Mouse (Mus musculus) CH12.LX (cell line): Measurements from ENCODE around the gene Mogat2. TPM values are rescaled to one million over a fixed set of nuclear protein-coding genes. Genes with fewer than 3 reads are reported as not detected.

Source experiments
- DNase-seq: peaks from one replicate; pipeline ENCODE4 v3.0.0-alpha.2; 2013; ENCODE audit errors: extremely low read depth
- H3K27ac ChIP-seq: 2 replicates; pipeline ENCODE4 v1.5.1; 2012; ENCODE audit warnings: low read depth, mild to moderate bottlenecking, control low read depth, moderate library complexity; ENCODE audit not compliant: insufficient read depth
- H3K27me3 ChIP-seq: replicated peaks from 2 replicates; pipeline ENCODE3; 2012; ENCODE audit warnings: inconsistent platforms
- H3K36me3 ChIP-seq, 2 experiments: replicated peaks in 1 of 2; 2 replicates each; pipeline versions ENCODE3 to v1.6.1; 2012; ENCODE audit warnings: inconsistent platforms in 1 of 2, low read length in 1 of 2, mild to moderate bottlenecking in 1 of 2, mixed read lengths in 1 of 2, moderate library complexity in 1 of 2; ENCODE audit not compliant: control insufficient read depth in 1 of 2, insufficient read depth in 1 of 2
- H3K4me1 ChIP-seq, 2 experiments: 2 replicates each; pipeline ENCODE4 v1.6.1; 2012; ENCODE audit warnings: inconsistent platforms in 1 of 2, moderate library complexity in 1 of 2; ENCODE audit not compliant: insufficient read depth in 2 of 2, control insufficient read depth in 1 of 2
- H3K4me2 ChIP-seq: 2 replicates; pipeline ENCODE4 v1.6.1; 2012; ENCODE audit warnings: low read depth, mild to moderate bottlenecking, control low read depth; ENCODE audit not compliant: poor library complexity, insufficient read depth, severe bottlenecking
- H3K4me3 ChIP-seq, 3 experiments: fragments of 150-350 bp in 1 of 3; sonication (generic) in 1 of 3; replicated peaks in 1 of 3; 2 replicates each; pipeline versions ENCODE3 to v1.5.1; 2011 to 2012; ENCODE audit warnings: low read depth in 2 of 3, low read length in 2 of 3, mild to moderate bottlenecking in 2 of 3, moderate library complexity in 2 of 3, control low read depth in 1 of 3, improper control_type of control experiment in 1 of 3, inconsistent platforms in 1 of 3, mixed read lengths in 1 of 3; ENCODE audit not compliant: poor library complexity in 1 of 3
- H3K79me2 ChIP-seq: replicated peaks from 2 replicates; pipeline ENCODE4 v1.6.1; 2012; ENCODE audit warnings: mild to moderate bottlenecking, moderate library complexity; ENCODE audit not compliant: control insufficient read depth, poor library complexity, insufficient read depth, severe bottlenecking; ENCODE audit errors: extremely low read depth
- H3K9ac ChIP-seq: 2 replicates; pipeline ENCODE4 v1.6.1; 2012; ENCODE audit warnings: low read depth, mild to moderate bottlenecking, control low read depth, moderate library complexity; ENCODE audit not compliant: insufficient read depth
- H3K9me3 ChIP-seq: replicated peaks from 2 replicates; pipeline ENCODE3; 2012; ENCODE audit warnings: low read length, inconsistent platforms, mixed read lengths
- CTCF ChIP-seq, 2 experiments: IDR thresholded peaks in 1 of 2; conservative IDR thresholded peaks in 1 of 2; 2 replicates each; pipeline ENCODE4 v1.5.1; 2011 to 2012; ENCODE audit warnings: low read depth in 2 of 2, low read length in 2 of 2, improper control_type of control experiment in 1 of 2, inconsistent platforms in 1 of 2, mild to moderate bottlenecking in 1 of 2, moderate library complexity in 1 of 2
- ETS1 ChIP-seq: conservative IDR thresholded peaks from 2 replicates; pipeline ENCODE4 v1.6.1; 2012; ENCODE audit warnings: low read depth, mild to moderate bottlenecking, inconsistent platforms, low read length, improper control_type of control experiment, moderate library complexity
- GABPA ChIP-seq: IDR thresholded peaks from 2 replicates; pipeline ENCODE4 v1.6.1; 2012; ENCODE audit warnings: low read depth, low read length, improper control_type of control experiment, inconsistent platforms; ENCODE audit not compliant: insufficient replicate concordance
- HCFC1 ChIP-seq: IDR thresholded peaks from 2 replicates; pipeline ENCODE4 v1.6.1; 2012; ENCODE audit warnings: low read depth, mild to moderate bottlenecking, inconsistent platforms, low read length, improper control_type of control experiment
- JUND ChIP-seq: conservative IDR thresholded peaks from 2 replicates; pipeline ENCODE4 v1.6.1; 2011; ENCODE audit warnings: low read depth, low read length, improper control_type of control experiment
- KAT2A ChIP-seq: IDR thresholded peaks from 2 replicates; pipeline ENCODE4 v1.6.1; 2012; ENCODE audit warnings: low read length, improper control_type of control experiment, inconsistent platforms; ENCODE audit not compliant: insufficient replicate concordance
- MAFK ChIP-seq: IDR thresholded peaks from 2 replicates; pipeline ENCODE4 v1.6.1; 2011; ENCODE audit warnings: low read length, improper control_type of control experiment; ENCODE audit not compliant: insufficient replicate concordance
- MAZ ChIP-seq: IDR thresholded peaks from 2 replicates; pipeline ENCODE4 v1.6.1; 2012; ENCODE audit warnings: low read depth, mild to moderate bottlenecking, inconsistent platforms, low read length, improper control_type of control experiment, moderate library complexity
- MEF2A ChIP-seq: IDR thresholded peaks from 2 replicates; pipeline ENCODE4 v1.6.1; 2014; ENCODE audit warnings: low read depth, mild to moderate bottlenecking, inconsistent platforms, low read length, improper control_type of control experiment, borderline replicate concordance
- MYC ChIP-seq: IDR thresholded peaks from 2 replicates; pipeline ENCODE4 v1.6.1; 2011; ENCODE audit warnings: low read depth, mild to moderate bottlenecking, improper control_type of control experiment, low read length
- NELFE ChIP-seq: IDR thresholded peaks from 2 replicates; pipeline ENCODE4 v1.6.1; 2011; ENCODE audit warnings: low read depth, low read length, improper control_type of control experiment
- NRF1 ChIP-seq: IDR thresholded peaks from 2 replicates; pipeline ENCODE4 v1.6.1; 2014; ENCODE audit warnings: low read depth, mild to moderate bottlenecking, inconsistent platforms, low read length, improper control_type of control experiment, moderate library complexity
- RAD21 ChIP-seq: IDR thresholded peaks from 2 replicates; pipeline ENCODE4 v1.6.1; 2011; ENCODE audit warnings: low read depth, mild to moderate bottlenecking, low read length, improper control_type of control experiment, moderate library complexity
- SIN3A ChIP-seq: IDR thresholded peaks from 2 replicates; pipeline ENCODE4 v1.6.1; 2012; ENCODE audit warnings: low read length, improper control_type of control experiment, inconsistent platforms
- SMC3 ChIP-seq: IDR thresholded peaks from 2 replicates; pipeline ENCODE4 v1.6.1; 2011; ENCODE audit warnings: low read depth, low read length, improper control_type of control experiment
- TBP ChIP-seq: conservative IDR thresholded peaks from 2 replicates; pipeline ENCODE4 v1.6.1; 2011; ENCODE audit warnings: low read depth, low read length, improper control_type of control experiment
- TCF12 ChIP-seq: IDR thresholded peaks from 2 replicates; pipeline ENCODE4 v1.6.1; 2014; ENCODE audit warnings: low read depth, mild to moderate bottlenecking, inconsistent platforms, low read length, improper control_type of control experiment
- USF1 ChIP-seq: IDR thresholded peaks from 2 replicates; pipeline ENCODE4 v1.6.1; 2014; ENCODE audit warnings: low read depth, mild to moderate bottlenecking, inconsistent platforms, low read length, improper control_type of control experiment
- ZC3H11A ChIP-seq: IDR thresholded peaks from 2 replicates; pipeline ENCODE4 v1.6.1; 2012; ENCODE audit warnings: low read depth, mild to moderate bottlenecking, inconsistent platforms, low read length, improper control_type of control experiment
- ZNF384 ChIP-seq: IDR thresholded peaks from 2 replicates; pipeline ENCODE4 v1.6.1; 2012; ENCODE audit warnings: low read depth, low read length, improper control_type of control experiment, inconsistent platforms
- dilution Hi-C: fragments of 300-500 bp; cut with MboI; formaldehyde crosslinking; loops from 2 replicates; pipeline ENCODE4 v1.14.3; 2020; ENCODE audit warnings: low sequenced_read_pairs; ENCODE audit not compliant: extremely low pct_unique_long_range_greater_than_20kb, extremely low pct_ligation_motif_present
- in situ Hi-C: fragments of 300-500 bp; cut with MboI; formaldehyde crosslinking; loops from 3 replicates; pipeline ENCODE4 v1.14.3; 2019; ENCODE audit warnings: low sequenced_read_pairs, low pct_ligation_motif_present, low pct_unique_long_range_greater_than_20kb, mixed read lengths
- polyA plus RNA-seq: library from polyadenylated mRNA; unstranded; fragments of >175 nt; gene quantifications from 2 replicates; pipeline ENCODE4 v1.2.1, GENCODE M21; 2012; ENCODE audit warnings: low read depth; ENCODE audit not compliant: insufficient read length
- total RNA-seq, 2 experiments: library from RNA; depleted of rRNA; stranded (reverse); fragments of 300-350 nt in 1 of 2; fragments of >200 nt in 1 of 2; gene quantifications; 2 replicates each; pipeline ENCODE4 v1.2.3; 2012 to 2014

Mogat2 gene
- total and polyA plus RNA-seq, 3 experiments: not detected

DNA sequence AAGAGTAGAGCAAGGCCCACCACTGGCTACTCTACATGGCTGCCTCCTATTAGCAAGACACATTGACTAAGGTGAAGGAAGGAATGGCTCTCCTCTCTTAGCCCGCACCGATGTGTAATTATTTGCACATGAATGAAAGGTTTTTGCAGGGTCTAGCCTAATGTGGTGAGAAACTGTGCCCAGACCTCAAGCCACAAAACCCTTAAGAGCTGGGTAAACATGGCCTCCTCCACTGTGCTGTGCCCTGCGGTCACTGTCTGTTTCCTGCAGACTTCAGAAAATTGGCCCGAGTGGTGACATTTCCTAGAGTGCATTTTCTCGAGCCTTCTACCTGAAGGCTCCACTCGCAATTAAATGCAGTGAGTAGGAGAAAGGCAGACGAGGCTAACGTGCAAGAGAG, 39.9 kb upstream of the Mogat2 start:
- H3K9me3 ChIP-seq: no peaks in the 10 kb centered on the region
- in situ Hi-C loops: no loop called here
- TF ChIP-seq ZNF384 (no peak), SIN3A (no peak)
- dilution Hi-C loops: no loop called here
- H3K79me2 ChIP-seq: no peaks in the 10 kb centered on the region
- H3K4me2 ChIP-seq: no peak overlapping the region
- no peaks in the 10 kb centered on the region for H3K27me3 ChIP-seq
- no peaks in the 10 kb centered on the region for H3K36me3 ChIP-seq
- no peak overlapping the region for H3K4me3 ChIP-seq
- no peak for DNase-seq
- no peak overlapping the region for H3K27ac ChIP-seq
- H3K4me1 ChIP-seq: no peaks in the 10 kb centered on the region
- H3K9ac ChIP-seq: no peak overlapping the region

DNA sequence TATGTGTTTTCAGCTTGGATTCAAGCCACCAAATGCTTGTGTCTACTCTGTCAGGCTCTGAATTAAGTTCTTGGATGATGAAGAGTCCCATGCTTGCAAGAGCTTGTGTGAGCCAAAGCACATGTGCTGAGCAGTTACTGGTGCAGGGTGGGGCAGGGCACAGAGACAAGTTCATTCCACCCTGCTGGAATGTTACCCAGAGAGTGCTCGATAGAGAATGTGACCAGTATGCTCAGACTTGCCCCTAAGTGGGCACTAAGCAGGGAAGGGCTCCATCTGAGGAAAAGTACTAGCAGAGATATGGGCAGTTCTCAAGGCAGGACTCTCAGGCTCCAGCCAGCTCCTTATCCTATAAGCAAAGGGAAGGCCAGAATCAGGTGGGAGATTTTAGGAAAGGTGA, 38.3 kb upstream of the Mogat2 start:
- Histone ChIP-seq H3K4me1 (no peaks in the 10 kb centered on the region), H3K36me3 (no peaks in the 10 kb centered on the region), H3K4me2 (no peak overlapping the region), H3K9ac (no peak overlapping the region)
- dilution Hi-C loops (no loop called here), in situ Hi-C loops (no loop called here)
- no peak for TF ChIP-seq NRF1
- no peak for TF ChIP-seq CTCF (conservative IDR thresholded peaks at IDR 0.05 in 1 of 2, IDR thresholded peaks at IDR 0.05 in 1 of 2; ENCODE audit: low read depth in 2 of 2, low read length in 2 of 2)
- TF ChIP-seq MYC: no peak
- no peak for TF ChIP-seq MEF2A
- TF ChIP-seq NELFE: no peak
- TF ChIP-seq GABPA: no peak
- no peak for TF ChIP-seq SMC3
- TF ChIP-seq MAFK: no peak
- TF ChIP-seq HCFC1: no peak
- TF ChIP-seq KAT2A: no peak
- TF ChIP-seq SIN3A: no peak
- no peak for TF ChIP-seq USF1
- TF ChIP-seq JUND: no peak
- TF ChIP-seq, all 38 proteins: peak for 0
- Histone ChIP-seq H3K79me2 (no peaks in the 10 kb centered on the region), H3K4me3 (no peak overlapping the region), H3K27me3 (no peaks in the 10 kb centered on the region), H3K9me3 (no peaks in the 10 kb centered on the region), H3K27ac (no peak overlapping the region)
- DNase-seq: no peak

DNA sequence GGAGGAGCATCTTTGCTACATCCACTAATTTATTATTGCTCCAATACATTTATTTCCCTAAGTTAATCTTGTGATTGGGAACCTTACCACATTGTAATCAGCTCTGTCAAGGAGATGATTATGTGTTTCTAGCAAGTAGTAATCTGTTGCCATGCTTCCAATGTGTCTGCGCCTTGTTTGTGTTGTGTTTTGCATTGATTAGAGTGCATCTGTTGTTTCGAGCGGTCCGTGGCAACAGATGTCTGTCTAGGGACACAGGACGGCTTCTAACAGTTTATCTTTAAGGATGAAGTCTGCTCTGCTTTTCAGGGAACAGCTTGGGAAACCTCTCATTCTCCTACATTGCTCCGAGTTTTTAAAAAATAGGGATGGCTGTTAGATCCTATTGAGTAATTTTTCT, 36.7 kb upstream of the Mogat2 start:
- H3K36me3 ChIP-seq: no peaks in the 10 kb centered on the region
- no peak for TF ChIP-seq ZC3H11A
- TF ChIP-seq ETS1: no peak
- TF ChIP-seq TCF12: no peak
- no peak for TF ChIP-seq GABPA
- no peak for TF ChIP-seq CTCF (conservative IDR thresholded peaks at IDR 0.05 in 1 of 2, IDR thresholded peaks at IDR 0.05 in 1 of 2; ENCODE audit: low read depth in 2 of 2, low read length in 2 of 2)
- no peak for TF ChIP-seq TBP
- no peak for TF ChIP-seq KAT2A
- TF ChIP-seq MAZ: no peak
- TF ChIP-seq RAD21: no peak
- no peak for TF ChIP-seq NRF1
- no peaks in the 10 kb centered on the region for H3K79me2 ChIP-seq
- no peak for DNase-seq
- H3K9me3 ChIP-seq: no peaks in the 10 kb centered on the region
- no peak overlapping the region for H3K4me3 ChIP-seq
- H3K9ac ChIP-seq: no peak overlapping the region
- H3K4me1 ChIP-seq: no peaks in the 10 kb centered on the region
- no peak overlapping the region for H3K27ac ChIP-seq
- no peak overlapping the region for H3K4me2 ChIP-seq
- dilution Hi-C loops: no loop called here
- no peaks in the 10 kb centered on the region for H3K27me3 ChIP-seq
- in situ Hi-C loops: no loop called here
